Mouse (Mus musculus): ENCODE data around the gene Iqcf6. TPM values are rescaled to one million over a fixed set of nuclear protein-coding genes. Genes with fewer than 3 reads are reported as not detected.
A peak's percentile ranks its signal among the peaks of the same experiment; 100 is the strongest.

The Iqcf6 gene
- total and polyA plus RNA-seq, 2 experiments from 2014 or later, result not detected

DNA sequence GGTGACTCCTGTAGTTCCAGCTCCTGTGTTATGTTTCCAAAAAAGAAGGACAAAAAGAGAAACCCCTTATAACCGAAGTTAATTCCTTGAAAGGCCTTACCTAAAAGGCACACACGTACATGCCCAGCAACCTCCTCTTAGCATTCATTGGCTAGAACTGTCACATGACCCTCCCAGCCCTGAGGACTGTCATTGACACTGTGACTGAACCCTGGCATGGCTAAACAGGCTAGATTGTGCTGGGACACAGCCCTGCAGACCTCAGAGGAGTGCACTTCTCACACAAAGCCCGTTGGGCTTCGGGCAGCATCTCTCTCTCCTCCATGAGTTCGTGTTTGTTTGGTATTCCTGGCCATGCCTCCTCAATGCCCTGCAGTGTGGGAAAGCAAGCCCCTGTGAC, 5.8 kb downstream of the Iqcf6 start:
- ATAC-seq, result peak; percentile 74
- Histone ChIP-seq H3K27me3 (ENCODE audit: insufficient read depth, low read length) (no peaks in the 10 kb centered on the region), H3K36me3 (ENCODE audit: insufficient read depth) (no peaks in the 10 kb centered on the region), H3K27ac (ENCODE audit: low read depth, low read length) (no peak overlapping the region), H3K9me3 (ENCODE audit: low read length) (no peaks in the 10 kb centered on the region), H3K4me2 (ENCODE audit: low read depth) (no peak overlapping the region), H3K4me3 (ENCODE audit: low read depth, low read length) (no peak overlapping the region), H3K4me1 (ENCODE audit: insufficient read depth) (no peaks in the 10 kb centered on the region), H3K9ac (no peak overlapping the region)
- DNase-seq, result no peak
- WGBS, result 54% methylated on average over 5 of the region's 5 CpGs
- TF ChIP-seq CTCF (IDR thresholded peaks at IDR 0.05; ENCODE audit: low read depth), result no peak

GRCm38 (mm10) chr9:106638154-106638553, 11.8 kb downstream of the Iqcf6 start:
- DNase-seq (no peak), ATAC-seq (no peak)
- no peak for TF ChIP-seq CTCF (IDR thresholded peaks at IDR 0.05; ENCODE audit: low read depth)
- Histone ChIP-seq H3K9me3 (ENCODE audit: low read length) (no peaks in the 10 kb centered on the region), H3K36me3 (ENCODE audit: insufficient read depth) (no peaks in the 10 kb centered on the region), H3K4me3 (ENCODE audit: low read depth, low read length) (no peak overlapping the region), H3K4me2 (ENCODE audit: low read depth) (no peak overlapping the region), H3K9ac (no peak overlapping the region), H3K27ac (ENCODE audit: low read depth, low read length) (no peak overlapping the region), H3K4me1 (ENCODE audit: insufficient read depth) (no peaks in the 10 kb centered on the region), H3K27me3 (ENCODE audit: insufficient read depth, low read length) (no peaks in the 10 kb centered on the region)
- WGBS, result 95% methylated on average over 8 of the region's 8 CpGs

DNA sequence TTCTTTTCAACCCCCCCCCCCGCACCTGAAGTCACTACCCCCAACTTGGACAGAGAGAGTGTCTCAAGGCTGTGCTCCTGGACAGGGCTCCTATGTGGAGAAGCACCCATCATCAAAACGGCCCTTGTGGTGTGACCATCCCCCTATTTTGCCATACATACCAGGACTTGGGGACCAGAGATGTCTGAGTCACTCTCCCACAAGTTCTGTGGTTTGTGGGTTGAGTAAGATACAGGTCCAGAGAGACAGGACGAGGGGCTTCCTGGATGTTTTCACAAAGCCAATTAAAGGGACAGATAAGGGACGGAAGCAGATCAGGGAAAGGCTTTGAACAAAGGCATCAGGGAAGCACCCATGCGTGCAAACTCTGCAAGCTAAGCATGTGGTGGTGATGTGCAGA, 15.0 kb downstream of the Iqcf6 start:
- Histone ChIP-seq H3K4me3 (ENCODE audit: low read depth, low read length) (no peak overlapping the region), H3K4me2 (ENCODE audit: low read depth) (no peak overlapping the region), H3K27ac (ENCODE audit: low read depth, low read length) (no peak overlapping the region), H3K4me1 (ENCODE audit: insufficient read depth) (no peaks in the 10 kb centered on the region), H3K9me3 (ENCODE audit: low read length) (no peaks in the 10 kb centered on the region), H3K9ac (no peak overlapping the region), H3K27me3 (ENCODE audit: insufficient read depth, low read length) (no peaks in the 10 kb centered on the region), H3K36me3 (ENCODE audit: insufficient read depth) (peaks cover 7% of the 10 kb centered on the region)
- ATAC-seq (no peak), DNase-seq (no peak)
- no peak for TF ChIP-seq CTCF (IDR thresholded peaks at IDR 0.05; ENCODE audit: low read depth)
- WGBS, result 48% methylated on average over 5 of the region's 5 CpGs

DNA sequence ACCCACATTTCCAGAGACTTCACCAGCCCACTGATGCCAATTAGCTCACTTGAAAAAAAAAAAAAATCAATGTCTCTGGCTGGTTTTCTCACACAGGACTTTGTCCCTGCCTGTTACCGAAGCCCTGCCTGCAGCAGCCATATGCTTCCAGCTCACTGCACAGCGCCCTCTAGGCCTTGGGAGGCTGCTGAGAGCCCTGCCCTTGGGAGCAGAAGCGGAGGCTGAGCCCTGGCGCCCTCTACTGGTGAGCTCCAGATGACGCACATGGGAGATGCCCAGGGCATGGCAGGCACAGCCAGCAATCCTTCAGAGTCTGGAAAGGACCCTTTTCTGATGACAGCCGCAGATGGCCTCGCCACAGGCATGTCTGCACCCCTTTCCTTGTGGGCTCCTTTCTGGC, 16.7 kb downstream of the Iqcf6 start:
- 24% methylated on average over 7 of the region's 7 CpGs for WGBS
- ATAC-seq, result peak; percentile 77
- H3K9ac ChIP-seq, result no peak overlapping the region

DNA sequence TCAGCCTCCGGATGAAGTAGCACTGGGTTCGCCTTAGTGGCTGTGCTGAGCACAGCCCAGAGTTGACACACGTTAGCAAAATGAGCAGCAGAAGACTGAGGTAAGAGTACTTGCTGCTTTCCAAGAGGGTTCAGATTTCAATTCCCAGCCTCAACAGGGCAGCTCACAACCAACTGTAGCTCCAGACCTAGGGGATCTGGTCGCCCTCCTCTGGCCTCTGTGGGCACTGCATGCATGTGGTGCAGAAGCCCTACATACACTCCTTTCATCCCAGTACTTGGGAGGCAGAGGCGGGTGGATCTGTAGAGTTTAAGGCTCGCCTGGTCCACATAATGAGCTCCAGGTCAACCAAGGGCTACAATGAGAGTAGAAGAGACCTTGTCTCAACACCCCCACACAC, 17.4 kb downstream of the Iqcf6 start:
- Histone ChIP-seq H3K27me3 (ENCODE audit: insufficient read depth, low read length) (no peaks in the 10 kb centered on the region), H3K4me3 (ENCODE audit: low read depth, low read length) (no peak overlapping the region), H3K27ac (ENCODE audit: low read depth, low read length) (no peak overlapping the region), H3K4me1 (ENCODE audit: insufficient read depth) (no peaks in the 10 kb centered on the region), H3K4me2 (ENCODE audit: low read depth) (no peak overlapping the region), H3K36me3 (ENCODE audit: insufficient read depth) (peaks cover 12% of the 10 kb centered on the region), H3K9me3 (ENCODE audit: low read length) (no peaks in the 10 kb centered on the region), H3K9ac (no peak overlapping the region)
- no peak for ATAC-seq
- peak; percentile 38 for TF ChIP-seq CTCF (IDR thresholded peaks at IDR 0.05; ENCODE audit: low read depth)
- no peak for DNase-seq
- 70% methylated on average over 6 of the region's 6 CpGs for WGBS

More for the DNA sequence above, 16.7 kb downstream of the Iqcf6 start:
- H3K36me3 ChIP-seq (ENCODE audit: insufficient read depth), result peaks cover 12% of the 10 kb centered on the region
- H3K4me2 ChIP-seq (ENCODE audit: low read depth), result no peak overlapping the region
- no peaks in the 10 kb centered on the region for H3K9me3 ChIP-seq (ENCODE audit: low read length)
- peak; percentile 91 for TF ChIP-seq CTCF (IDR thresholded peaks at IDR 0.05; ENCODE audit: low read depth)
- no peak overlapping the region for H3K4me3 ChIP-seq (ENCODE audit: low read depth, low read length)
- H3K4me1 ChIP-seq (ENCODE audit: insufficient read depth), result no peaks in the 10 kb centered on the region
- no peaks in the 10 kb centered on the region for H3K27me3 ChIP-seq (ENCODE audit: insufficient read depth, low read length)
- no peak overlapping the region for H3K27ac ChIP-seq (ENCODE audit: low read depth, low read length)
- DNase-seq, result peak; percentile 74

- DNase-seq (no peak), ATAC-seq (no peak)
- peaks cover 14% of the 10 kb centered on the region for H3K36me3 ChIP-seq (ENCODE audit: insufficient read depth)
- H3K27me3 ChIP-seq (ENCODE audit: insufficient read depth, low read length), result no peaks in the 10 kb centered on the region
- TF ChIP-seq CTCF (IDR thresholded peaks at IDR 0.05; ENCODE audit: low read depth), result no peak
- no peaks in the 10 kb centered on the region for H3K9me3 ChIP-seq (ENCODE audit: low read length)
- H3K27ac ChIP-seq (ENCODE audit: low read depth, low read length), result no peak overlapping the region
- no peaks in the 10 kb centered on the region for H3K4me1 ChIP-seq (ENCODE audit: insufficient read depth)
- H3K4me3 ChIP-seq (ENCODE audit: low read depth, low read length), result no peak overlapping the region
- H3K4me2 ChIP-seq (ENCODE audit: low read depth), result no peak overlapping the region
- no peak overlapping the region for H3K9ac ChIP-seq
- 76% methylated on average over 9 of the region's 9 CpGs for WGBS
These were observed 19.4 kb downstream of the Iqcf6 start for GRCm38 (mm10) chr9:106645684-106646271.

- DNase-seq (no peak), ATAC-seq (no peak)
- H3K27me3 ChIP-seq (ENCODE audit: insufficient read depth, low read length), result no peaks in the 10 kb centered on the region
- no peaks in the 10 kb centered on the region for H3K4me1 ChIP-seq (ENCODE audit: insufficient read depth)
- no peak overlapping the region for H3K4me3 ChIP-seq (ENCODE audit: low read depth, low read length)
- no peak overlapping the region for H3K27ac ChIP-seq (ENCODE audit: low read depth, low read length)
- H3K9me3 ChIP-seq (ENCODE audit: low read length), result no peaks in the 10 kb centered on the region
- 83% methylated on average over 27 of the region's 27 CpGs for WGBS
- no peak for TF ChIP-seq CTCF (IDR thresholded peaks at IDR 0.05; ENCODE audit: low read depth)
- no peak overlapping the region for H3K4me2 ChIP-seq (ENCODE audit: low read depth)
- peaks cover 15% of the 10 kb centered on the region for H3K36me3 ChIP-seq (ENCODE audit: insufficient read depth)
- H3K9ac ChIP-seq, result no peak overlapping the region
These were observed 20.8 kb downstream of the Iqcf6 start for GRCm38 (mm10) chr9:106647226-106647625.

Data from forebrain, postnatal 0 days (tissue).